Mouse (Mus musculus) cortical plate, adult 2 months (tissue): Measurements from ENCODE around the gene Glp1r. TPM values are rescaled to one million over a fixed set of nuclear protein-coding genes. Genes with fewer than 3 reads are reported as not detected.

ENCODE experiments used
- H3K27ac ChIP-seq: fragments of 200-500 bp; 2 replicates; pipeline ENCODE4 v1.5.1; 2012; ENCODE audit warnings: low read length, control low read depth, inconsistent platforms; ENCODE audit not compliant: insufficient read depth
- H3K4me1 ChIP-seq: fragments of 200-500 bp; 2 replicates; pipeline ENCODE4 v1.6.1; 2011; ENCODE audit warnings: low read length; ENCODE audit not compliant: control insufficient read depth, insufficient read depth
- H3K4me3 ChIP-seq: fragments of 200-500 bp; 2 replicates; pipeline ENCODE4 v1.5.1; 2011; ENCODE audit warnings: mild to moderate bottlenecking, low read length, control low read depth; ENCODE audit not compliant: insufficient read depth
- CTCF ChIP-seq: fragments of 200-500 bp; IDR thresholded peaks from 2 replicates; pipeline ENCODE4 v1.5.1; 2011; ENCODE audit warnings: mild to moderate bottlenecking, control low read depth, low read length; ENCODE audit not compliant: insufficient read depth; ENCODE audit errors: extremely low read depth
- POLR2A ChIP-seq: fragments of 200-500 bp; IDR thresholded peaks from 2 replicates; pipeline ENCODE4 v1.6.1; 2011; ENCODE audit warnings: mild to moderate bottlenecking, low read length, control low read depth; ENCODE audit not compliant: insufficient read depth; ENCODE audit errors: extremely low read depth
- polyA plus RNA-seq: library from polyadenylated mRNA; depleted of rRNA; stranded (reverse); fragments of >200 nt; gene quantifications from 2 replicates; pipeline ENCODE4 v1.2.3, GENCODE M21; 2012

The Glp1r gene
- polyA plus RNA-seq, 1 experiment, result 0.31 TPM

DNA sequence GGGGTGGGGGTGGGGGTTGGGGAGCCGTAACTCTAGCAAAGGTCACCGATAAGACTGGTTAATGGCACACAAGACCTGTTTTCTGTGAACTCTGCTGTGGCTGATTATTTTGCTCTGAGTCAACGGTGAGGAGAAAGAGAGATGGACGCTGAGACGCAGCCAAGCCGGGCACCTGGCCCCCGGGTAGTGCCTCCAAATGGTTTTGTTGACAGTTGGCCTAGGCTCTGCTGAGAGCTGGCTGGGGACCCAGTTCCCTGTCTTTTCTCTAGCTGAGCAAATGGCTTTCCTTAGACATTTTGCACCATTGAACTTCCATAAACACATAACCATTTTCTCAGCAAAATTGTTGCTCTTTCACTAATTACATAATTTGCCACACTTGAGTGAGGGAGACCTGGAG, 24.2 kb upstream of the Glp1r start:
- Histone ChIP-seq H3K27ac (no peak overlapping the region), H3K4me3 (no peak overlapping the region), H3K4me1 (no peaks in the 10 kb centered on the region)
- TF ChIP-seq CTCF (no peak), POLR2A (no peak)

DNA sequence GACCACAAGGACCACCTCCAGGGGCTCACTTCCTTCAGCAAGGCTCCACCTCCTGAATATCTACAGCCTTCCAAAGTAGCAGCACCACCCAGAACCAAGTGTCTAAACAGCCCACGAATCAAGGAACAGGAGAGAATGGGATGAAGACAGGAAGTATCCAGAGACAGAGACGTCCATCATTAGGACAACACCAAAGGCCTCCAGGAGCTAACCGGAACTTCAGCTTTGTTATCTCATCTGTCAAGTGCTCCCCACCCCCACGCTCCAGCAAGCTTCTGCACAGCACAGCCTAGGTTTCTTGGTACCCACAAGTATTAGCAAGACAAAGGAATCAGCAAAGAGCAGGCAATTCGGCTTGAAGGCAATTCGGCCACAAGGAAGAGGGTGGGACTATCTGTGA, 23.0 kb upstream of the Glp1r start:
- Histone ChIP-seq H3K27ac (no peak overlapping the region), H3K4me3 (no peak overlapping the region), H3K4me1 (no peaks in the 10 kb centered on the region)
- TF ChIP-seq POLR2A, result no peak
- TF ChIP-seq CTCF, result no peak

DNA sequence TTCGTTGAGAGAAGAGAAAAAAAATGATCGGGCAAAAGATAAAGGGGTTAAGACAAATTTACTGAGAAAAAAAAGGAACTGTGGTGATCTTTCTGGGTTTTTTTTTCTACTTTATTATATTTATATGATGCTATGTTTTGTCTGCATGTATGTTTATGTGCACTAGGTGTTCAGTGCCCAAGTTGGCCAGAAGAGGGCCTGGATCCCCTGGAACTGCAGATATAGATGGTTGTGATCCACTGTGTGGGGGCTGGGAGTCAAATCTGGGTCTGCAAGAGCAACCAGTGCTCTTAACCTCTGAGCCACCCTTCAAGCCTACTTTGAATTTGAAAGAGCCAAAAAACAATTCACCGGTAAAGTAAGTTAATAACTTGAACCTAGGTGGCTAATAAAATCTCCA, 21.2 kb upstream of the Glp1r start:
- TF ChIP-seq POLR2A (no peak), CTCF (no peak)
- no peak overlapping the region for H3K4me3 ChIP-seq

DNA sequence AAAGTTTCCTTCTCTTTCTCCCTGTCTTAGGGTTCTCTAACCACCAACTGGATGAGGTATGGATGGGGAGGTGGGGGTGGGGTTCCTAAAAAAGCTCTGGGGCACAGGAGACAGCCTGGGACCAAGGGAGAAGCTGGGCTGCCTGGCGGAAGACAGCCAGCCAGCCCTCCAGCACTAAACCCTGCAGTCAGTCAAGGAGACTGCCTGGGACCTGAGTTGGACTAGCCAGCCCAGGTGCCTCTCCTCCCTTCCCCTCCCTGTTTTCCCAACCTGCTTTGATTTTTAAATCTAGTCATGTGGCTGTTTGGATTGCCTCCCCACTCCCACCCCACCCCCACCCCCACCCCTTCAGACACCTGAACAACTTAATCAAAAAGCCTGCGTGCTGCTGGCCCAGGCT, 20.6 kb upstream of the Glp1r start:
- Histone ChIP-seq H3K4me1 (no peaks in the 10 kb centered on the region), H3K27ac (no peak overlapping the region), H3K4me3 (no peak overlapping the region)
- TF ChIP-seq CTCF (no peak), POLR2A (no peak)

More for the DNA sequence above, 21.2 kb upstream of the Glp1r start:
- Histone ChIP-seq H3K4me1 (no peaks in the 10 kb centered on the region), H3K27ac (no peak overlapping the region)

DNA sequence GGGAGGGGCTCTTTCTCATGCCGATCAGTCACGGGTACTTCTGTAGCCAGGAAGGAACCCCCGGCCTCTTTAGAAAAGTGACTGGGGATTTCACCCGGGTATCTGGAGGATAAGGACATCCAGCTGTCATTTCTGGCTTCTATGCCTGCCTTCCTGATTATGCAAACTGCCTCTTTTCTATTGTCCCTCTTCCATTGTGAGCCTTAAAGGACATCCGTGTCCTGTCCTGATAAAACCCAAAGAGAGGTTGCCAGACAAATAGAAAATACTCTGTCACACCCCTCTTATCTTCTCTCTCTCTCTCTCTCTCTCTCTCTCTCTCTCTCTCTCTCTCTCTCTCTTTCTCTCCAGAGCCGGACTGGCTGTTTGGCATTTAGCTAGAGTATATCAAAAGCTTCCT, 19.4 kb upstream of the Glp1r start:
- H3K4me3 ChIP-seq, result no peak overlapping the region
- TF ChIP-seq POLR2A, result no peak
- TF ChIP-seq CTCF, result no peak
- no peaks in the 10 kb centered on the region for H3K4me1 ChIP-seq
- no peak overlapping the region for H3K27ac ChIP-seq

DNA sequence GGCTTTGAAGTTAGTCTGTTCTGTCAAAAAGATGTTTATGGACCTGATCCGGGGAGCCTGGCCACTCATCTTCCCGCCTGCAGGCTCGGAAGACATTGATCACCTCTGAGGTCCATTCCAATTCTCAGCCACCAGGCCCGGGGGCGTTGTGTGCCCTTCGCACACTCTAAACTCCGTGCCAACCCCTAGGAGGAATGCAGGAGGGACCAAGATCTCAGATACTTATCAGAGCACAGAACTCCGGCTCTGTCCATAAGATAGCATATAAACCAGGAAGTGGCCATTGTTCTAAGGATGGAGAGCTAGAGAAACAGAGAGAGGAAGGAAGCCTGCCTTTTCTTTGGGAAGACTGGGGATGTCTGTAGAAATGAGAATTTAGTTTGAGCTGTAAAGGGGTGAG, 18.1 kb upstream of the Glp1r start:
- no peaks in the 10 kb centered on the region for H3K4me1 ChIP-seq

DNA sequence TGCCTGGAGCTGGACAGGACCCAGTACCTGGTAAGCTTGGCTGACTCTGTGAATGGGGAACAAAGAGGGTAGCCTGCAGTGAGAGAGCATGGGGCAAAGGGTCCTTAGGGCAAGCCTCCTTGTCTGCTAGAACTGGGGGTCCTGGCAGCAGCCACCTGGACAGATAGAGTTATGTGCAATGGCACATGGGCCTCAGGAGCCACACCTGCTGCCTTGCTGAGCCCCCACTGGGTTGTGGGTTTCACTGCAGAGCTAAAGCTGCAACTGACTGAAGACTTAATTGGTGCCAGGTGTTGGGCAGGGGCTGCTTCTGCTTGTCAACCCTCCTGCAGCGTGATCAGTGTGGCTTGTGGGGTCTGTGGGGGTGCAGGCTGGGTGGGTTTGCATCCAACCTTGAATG, 9.5 kb upstream of the Glp1r start:
- TF ChIP-seq CTCF, result no peak
- no peak for TF ChIP-seq POLR2A
- Histone ChIP-seq H3K4me1 (no peaks in the 10 kb centered on the region), H3K27ac (no peak overlapping the region), H3K4me3 (no peak overlapping the region)

More for the DNA sequence above, 18.1 kb upstream of the Glp1r start:
- TF ChIP-seq CTCF (no peak), POLR2A (no peak)
- Histone ChIP-seq H3K27ac (no peak overlapping the region), H3K4me3 (no peak overlapping the region)

DNA sequence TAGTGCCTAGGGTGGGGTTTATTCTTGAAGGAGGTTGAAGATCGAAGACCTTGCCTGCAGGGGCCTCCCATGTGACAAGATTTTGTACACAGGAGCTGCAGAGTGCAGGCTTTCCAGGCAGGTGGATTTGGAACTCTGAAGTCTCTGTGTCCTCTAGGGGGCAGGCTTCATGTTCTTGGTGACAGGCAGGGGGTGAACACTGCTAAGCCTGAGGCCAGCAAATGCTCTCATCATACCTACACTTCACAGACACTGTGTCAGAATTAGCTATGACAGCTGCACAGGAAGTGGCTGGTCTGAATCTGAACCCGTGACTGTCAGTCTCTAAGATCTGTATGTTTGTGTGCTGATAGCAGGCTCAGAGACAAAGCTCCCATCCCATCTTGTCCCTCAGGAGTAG, 8.9 kb upstream of the Glp1r start:
- Histone ChIP-seq H3K27ac (no peak overlapping the region), H3K4me3 (no peak overlapping the region), H3K4me1 (no peaks in the 10 kb centered on the region)
- TF ChIP-seq POLR2A, result no peak
- peak; percentile 36; the same call in 1 of the 2 replicates for TF ChIP-seq CTCF

DNA sequence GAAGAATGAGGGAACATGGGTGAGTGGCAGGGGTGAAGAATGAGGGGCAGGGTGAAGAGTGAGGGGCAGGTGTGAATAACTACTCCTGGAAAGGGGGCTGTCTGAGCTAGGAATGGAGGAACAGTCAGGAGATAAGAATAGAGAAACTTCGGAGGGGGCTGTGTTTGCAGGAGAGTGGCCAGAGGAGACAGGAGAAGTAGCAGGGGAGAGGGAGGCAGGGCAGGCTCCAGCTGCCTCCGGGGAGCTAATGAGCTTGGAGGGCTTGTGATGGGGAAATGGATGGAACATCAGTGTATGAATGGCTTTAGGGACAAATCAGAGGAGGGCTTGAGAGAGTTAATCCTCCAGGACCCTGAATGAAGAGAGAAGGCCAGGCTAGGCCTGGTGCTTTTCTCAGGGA, 4.5 kb upstream of the Glp1r start:
- no peak overlapping the region for H3K4me3 ChIP-seq
- H3K4me1 ChIP-seq, result no peaks in the 10 kb centered on the region
- TF ChIP-seq CTCF, result no peak
- TF ChIP-seq POLR2A, result no peak
- no peak overlapping the region for H3K27ac ChIP-seq

DNA sequence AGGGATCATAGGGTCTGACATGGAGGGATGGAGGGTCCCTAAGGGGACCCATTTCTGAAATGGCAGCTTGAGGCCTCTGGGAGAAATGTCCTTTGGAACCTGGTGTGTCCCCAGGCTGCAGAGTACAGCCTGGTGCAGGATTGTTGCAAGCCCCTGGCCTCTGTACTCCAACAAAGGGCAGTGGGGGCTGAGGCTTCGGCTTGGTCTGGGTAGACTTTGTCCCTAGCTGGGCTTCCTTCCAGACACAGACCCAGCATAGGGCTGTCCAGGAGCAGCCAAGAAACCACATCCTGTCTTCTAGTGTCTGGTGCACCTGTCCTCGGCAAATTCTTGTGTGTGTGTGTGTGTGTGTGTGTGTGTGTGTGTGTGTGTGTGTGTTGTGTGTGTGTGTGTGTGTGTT, 2.5 kb downstream of the Glp1r start:
- no peak for TF ChIP-seq CTCF
- no peak for TF ChIP-seq POLR2A
- H3K4me3 ChIP-seq, result no peak overlapping the region
- no peak overlapping the region for H3K27ac ChIP-seq
- no peaks in the 10 kb centered on the region for H3K4me1 ChIP-seq

DNA sequence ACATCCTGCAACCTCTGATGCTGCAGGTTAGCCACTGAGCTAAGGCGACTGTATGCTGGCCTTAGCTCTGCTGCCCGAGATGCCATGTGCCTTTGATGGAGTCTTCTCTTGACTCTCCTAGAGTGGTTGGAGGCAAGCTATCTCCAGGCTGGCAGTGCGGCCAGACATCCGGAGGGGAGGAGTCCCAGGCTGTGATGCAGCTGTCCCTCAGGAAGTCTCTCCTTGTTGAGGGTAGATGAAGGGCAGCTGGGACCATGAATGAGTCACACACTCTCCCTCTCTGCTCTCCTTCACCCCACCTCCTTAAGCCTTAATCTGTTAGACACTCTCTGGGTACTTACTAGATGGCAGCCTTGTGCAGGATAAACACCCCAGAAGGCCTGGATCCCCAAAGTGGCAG, 6.0 kb downstream of the Glp1r start:
- TF ChIP-seq POLR2A (no peak), CTCF (no peak)

More for the DNA sequence above, 6.0 kb downstream of the Glp1r start:
- Histone ChIP-seq H3K27ac (no peak overlapping the region), H3K4me3 (no peak overlapping the region), H3K4me1 (no peaks in the 10 kb centered on the region)
